Mouse (Mus musculus) lung, postnatal 0 days (tissue): ENCODE data around the gene Gm10134.

ENCODE experiments used
- CTCF ChIP-seq: IDR thresholded peaks from 2 replicates; pipeline ENCODE4 v1.5.1; 2016; ENCODE audit warnings: antibody characterized with exemption, mild to moderate bottlenecking
- EP300 ChIP-seq: IDR thresholded peaks from 2 replicates; pipeline ENCODE4 v1.6.1; 2016; ENCODE audit warnings: antibody characterized with exemption, mild to moderate bottlenecking, control low read depth

DNA sequence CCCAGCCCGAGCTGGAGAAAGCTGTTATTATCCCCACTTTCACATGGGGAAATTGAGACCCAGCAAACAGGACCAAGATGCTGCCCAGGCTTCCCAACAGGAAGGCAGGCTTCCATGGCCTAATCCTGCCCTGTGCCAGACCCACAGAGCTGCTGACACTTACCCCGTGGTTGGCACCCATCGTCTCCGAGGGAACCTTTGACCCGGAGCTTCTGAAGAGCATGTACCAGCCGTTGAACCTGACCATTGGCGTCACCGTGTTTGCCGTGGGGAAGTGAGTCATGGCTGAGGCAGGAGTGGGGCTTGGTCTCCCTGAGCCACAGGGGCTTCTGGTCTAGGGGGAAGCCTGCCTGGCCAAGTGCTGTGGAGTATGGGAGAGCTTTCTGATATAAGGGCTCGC lies 2.9 kb upstream of the Gm10134 start:
- no peak for TF ChIP-seq CTCF
- TF ChIP-seq EP300: no peak
